Mouse (Mus musculus): Measurements from ENCODE around the gene Mob4.

Gene Mob4

GRCm38 (mm10) chr1:55182392-55182791 lies 51.4 kb downstream of the Mob4 start:
- in situ Hi-C loops (cut with MboI, MseI), result no loop called here

- in situ Hi-C loops (cut with MboI, MseI), result no loop called here
Observed at GRCm38 (mm10) chr1:55185718-55186117, 54.7 kb downstream of the Mob4 start.

- in situ Hi-C loops (cut with MboI, MseI), result no loop called here
Observed at GRCm38 (mm10) chr1:55186592-55187210, 55.7 kb downstream of the Mob4 start.

- in situ Hi-C loops (cut with MboI, MseI), result no loop called here
Observed at GRCm38 (mm10) chr1:55192015-55192414, 61.0 kb downstream of the Mob4 start.

- in situ Hi-C loops (cut with MboI, MseI), result no loop called here
Observed at GRCm38 (mm10) chr1:55192824-55193223, 61.8 kb downstream of the Mob4 start.

- in situ Hi-C loops (cut with MboI, MseI), result no loop called here
Observed at GRCm38 (mm10) chr1:55193316-55193715, 62.3 kb downstream of the Mob4 start.

- in situ Hi-C loops (cut with MboI, MseI), result no loop called here
Observed at GRCm38 (mm10) chr1:55194064-55194915, 63.3 kb downstream of the Mob4 start.

GRCm38 (mm10) chr1:55195021-55195420 lies 64.0 kb downstream of the Mob4 start:
- in situ Hi-C loops (cut with MboI, MseI), result no loop called here

- in situ Hi-C loops (cut with MboI, MseI), result no loop called here
Observed at GRCm38 (mm10) chr1:55196327-55197003, 65.4 kb downstream of the Mob4 start.

GRCm38 (mm10) chr1:55198719-55199118 lies 67.7 kb downstream of the Mob4 start:
- in situ Hi-C loops (cut with MboI, MseI), result no loop called here

- in situ Hi-C loops (cut with MboI, MseI), result no loop called here
Observed at GRCm38 (mm10) chr1:55201850-55202752, 71.1 kb downstream of the Mob4 start.

Data from T-helper 1 cell (primary cell).